Mouse (Mus musculus) bone marrow macrophage, adult 2 months (primary cell): ENCODE results near the gene Acvr1b.

Experiments
- CTCF ChIP-seq: IDR thresholded peaks from 2 replicates; pipeline ENCODE4 v1.5.1; 2012; ENCODE audit warnings: low read depth, mild to moderate bottlenecking, low read length, moderate library complexity
- POLR2A ChIP-seq: IDR thresholded peaks from 2 replicates; pipeline ENCODE4 v1.6.1; 2012; ENCODE audit warnings: mild to moderate bottlenecking, low read depth, low read length, borderline replicate concordance

GRCm38 (mm10) chr15:101253563-101253885 is 79.7 kb downstream of the Acvr1b start:
- TF ChIP-seq POLR2A = no peak
- TF ChIP-seq CTCF = no peak
